Mouse (Mus musculus) hindbrain, embryonic 10.5 days (tissue): ENCODE measurements around the gene Atad3a. TPM values are rescaled to one million over a fixed set of nuclear protein-coding genes. Genes with fewer than 3 reads are reported as not detected.

Experiments used
- DNase-seq: peaks from one replicate; pipeline ENCODE4 v3.0.0-alpha.2; 2017; ENCODE audit warnings: low spot score
- H3K27ac ChIP-seq: fragments of 300-500 bp; sonication (generic); 2 replicates; pipeline ENCODE4 v1.5.1; 2016; ENCODE audit warnings: mild to moderate bottlenecking, moderate library complexity
- H3K27me3 ChIP-seq: fragments of 300-500 bp; sonication (generic); 2 replicates; pipeline ENCODE4 v1.6.1; 2016; ENCODE audit warnings: mild to moderate bottlenecking; ENCODE audit not compliant: poor library complexity, insufficient read depth, severe bottlenecking
- H3K36me3 ChIP-seq: fragments of 300-500 bp; sonication (generic); 2 replicates; pipeline ENCODE4 v1.6.1; 2016; ENCODE audit warnings: mild to moderate bottlenecking, moderate library complexity
- H3K4me1 ChIP-seq: fragments of 300-500 bp; sonication (generic); replicated peaks from 2 replicates; pipeline ENCODE4 v1.6.1; 2016; ENCODE audit warnings: mild to moderate bottlenecking
- H3K4me3 ChIP-seq: fragments of 300-500 bp; sonication (generic); 2 replicates; pipeline ENCODE4 v1.5.1; 2016; ENCODE audit warnings: mild to moderate bottlenecking, moderate library complexity
- H3K9me3 ChIP-seq: fragments of 300-500 bp; sonication (generic); 2 replicates; pipeline ENCODE4 v1.6.1; 2016; ENCODE audit warnings: mild to moderate bottlenecking, moderate library complexity
- WGBS: fragments of 180-500 bp; shearing (Covaris S2); methylation state at CpG from one replicate; pipeline ENCODE4 v1.1.7; 2016; 5-methylcytosine and 5-hydroxymethylcytosine counted together
- polyA plus RNA-seq: library from polyadenylated mRNA; unstranded; fragments of >200 nt; fragmentation: Nextera tagmentation; extraction: Ambion mirVana; gene quantifications from 2 replicates; pipeline ENCODE4 v1.2.1, GENCODE M21; 2016

The Atad3a gene
- polyA plus RNA-seq, 1 experiment from 2014 or later = 110 TPM

DNA sequence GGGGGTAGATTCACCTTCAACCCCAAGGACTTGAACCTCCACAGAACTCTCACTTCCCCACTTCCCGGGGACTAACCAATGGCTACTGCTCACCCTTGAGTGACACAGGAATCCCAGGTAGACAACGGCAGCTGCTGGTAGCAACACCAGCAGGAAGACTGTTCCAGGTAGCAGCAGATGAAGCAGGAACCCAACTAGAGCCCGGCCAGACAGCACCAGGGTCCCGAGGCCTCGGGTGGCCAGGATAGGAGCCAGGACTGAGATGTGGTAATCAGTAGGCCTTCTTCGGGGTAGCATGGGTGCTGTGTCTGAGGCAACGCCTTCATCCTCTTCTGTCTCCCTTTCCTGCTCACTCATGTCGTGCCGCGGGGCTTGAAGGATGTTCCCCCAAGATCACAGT, 24.4 kb upstream of the Atad3a start:
- Histone ChIP-seq H3K9me3 (no peaks in the 10 kb centered on the region), H3K27me3 (peaks cover 12% of the 10 kb centered on the region; the same call in 1 of the 2 replicates), H3K36me3 (no peaks in the 10 kb centered on the region), H3K27ac (peak overlapping the region; percentile 91), H3K4me3 (0 out of 2 replicates have a peak overlapping the region, but pooled peaks have one; percentile 16), H3K4me1 (peaks cover 34% of the 10 kb centered on the region)
- DNase-seq = no peak
- WGBS = 80% methylated on average over 10 of the region's 10 CpGs

DNA sequence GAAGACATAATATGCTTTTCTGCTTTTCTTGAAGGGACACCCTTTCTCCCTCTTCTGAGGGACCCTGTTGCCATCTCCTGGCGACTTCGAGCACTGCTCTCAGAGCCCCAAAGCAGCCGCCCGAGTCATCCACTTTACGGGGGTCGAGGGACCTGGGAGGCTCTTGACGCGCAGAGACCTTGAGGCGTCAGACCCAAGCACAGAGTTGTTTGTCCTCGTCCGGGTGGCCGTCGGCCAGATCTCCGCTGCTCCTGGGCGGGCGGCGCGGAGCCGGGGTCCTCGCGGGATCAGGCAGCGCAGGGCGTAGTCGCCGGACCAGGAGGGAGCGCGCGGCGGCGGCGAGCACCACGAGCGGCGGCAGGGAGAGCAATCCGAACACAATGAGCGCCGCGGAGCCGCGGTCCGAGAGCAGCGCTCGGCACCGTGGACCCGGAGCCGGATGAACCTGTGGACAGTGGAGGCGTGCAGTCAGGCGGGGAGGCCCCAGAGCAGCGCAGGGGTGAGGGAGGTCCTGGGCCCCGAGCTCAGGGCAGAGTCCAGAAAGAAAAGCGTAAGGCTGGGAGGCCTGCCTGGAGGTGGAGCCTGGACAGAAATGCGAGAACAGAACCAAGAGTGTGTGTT, 23.3 kb upstream of the Atad3a start:
- Histone ChIP-seq H3K4me3 (peak overlapping the region; percentile 70), H3K27ac (peak overlapping the region; percentile 91), H3K36me3 (no peaks in the 10 kb centered on the region), H3K9me3 (no peaks in the 10 kb centered on the region), H3K27me3 (peaks cover 15% of the 10 kb centered on the region; the same call in 1 of the 2 replicates), H3K4me1 (peaks cover 43% of the 10 kb centered on the region)
- WGBS = under 1% methylated on average over 52 of the region's 52 CpGs
- DNase-seq = peak; percentile 88

DNA sequence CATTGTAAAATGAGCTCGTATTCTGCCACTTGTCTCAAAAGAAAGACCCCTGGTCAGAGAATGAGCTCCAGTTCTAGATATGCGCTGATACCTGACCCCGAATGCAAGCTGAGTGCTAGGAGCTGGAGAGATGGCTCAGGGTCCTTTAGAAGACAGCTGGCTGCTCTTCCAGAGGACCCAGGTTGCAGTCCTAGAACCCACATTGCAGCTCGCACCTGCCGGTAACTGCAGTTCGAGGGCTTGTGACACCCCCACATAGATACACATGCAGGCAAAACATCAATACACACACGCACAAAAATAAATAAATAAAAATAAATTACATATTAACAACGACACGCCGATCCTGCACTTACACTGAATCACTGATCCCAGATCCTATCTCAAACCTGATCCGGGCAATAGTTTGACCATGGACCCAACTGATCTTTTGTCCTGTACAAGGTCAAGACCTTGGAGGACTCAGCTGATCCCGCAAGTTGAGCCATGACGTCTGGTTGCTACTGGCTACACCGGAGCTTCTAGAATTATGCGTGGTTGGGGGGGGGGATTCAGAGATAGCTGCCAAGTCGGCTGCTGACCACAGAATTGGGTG, 22.7 kb upstream of the Atad3a start:
- Histone ChIP-seq H3K9me3 (no peaks in the 10 kb centered on the region), H3K36me3 (no peaks in the 10 kb centered on the region), H3K4me3 (peak overlapping the region; percentile 70), H3K4me1 (peaks cover 46% of the 10 kb centered on the region), H3K27ac (peak overlapping the region; percentile 91), H3K27me3 (peaks cover 19% of the 10 kb centered on the region; the same call in 1 of the 2 replicates)
- WGBS = 43% methylated on average over 16 of the region's 16 CpGs
- DNase-seq = no peak

DNA sequence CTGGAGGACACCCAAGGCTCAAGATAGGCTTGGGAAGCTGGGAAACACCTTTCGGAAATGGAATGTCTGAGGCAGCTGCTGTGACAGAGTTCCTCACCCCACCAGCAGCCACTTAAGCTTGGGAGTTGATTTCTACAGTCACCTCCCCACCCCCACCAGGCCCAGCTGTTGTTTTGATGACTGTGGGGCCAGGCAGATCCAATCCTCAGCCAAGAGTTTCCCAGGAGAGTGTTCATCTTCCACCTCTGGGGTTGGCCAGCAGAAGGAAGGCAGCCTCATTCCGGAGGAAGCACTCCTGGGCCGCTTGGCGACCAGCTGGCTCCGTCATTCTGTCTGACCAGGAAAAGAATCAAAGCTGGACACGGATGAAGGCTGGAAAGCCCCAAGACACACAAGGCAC, 20.0 kb upstream of the Atad3a start:
- Histone ChIP-seq H3K36me3 (no peaks in the 10 kb centered on the region), H3K27me3 (peaks cover 20% of the 10 kb centered on the region; the same call in 1 of the 2 replicates), H3K4me1 (peaks cover 66% of the 10 kb centered on the region), H3K4me3 (no peak overlapping the region), H3K9me3 (no peaks in the 10 kb centered on the region), H3K27ac (peak overlapping the region; percentile 25; the same call in 1 of the 2 replicates)
- peak; percentile 56 for DNase-seq
- WGBS = 32% methylated on average over 6 of the region's 6 CpGs

DNA sequence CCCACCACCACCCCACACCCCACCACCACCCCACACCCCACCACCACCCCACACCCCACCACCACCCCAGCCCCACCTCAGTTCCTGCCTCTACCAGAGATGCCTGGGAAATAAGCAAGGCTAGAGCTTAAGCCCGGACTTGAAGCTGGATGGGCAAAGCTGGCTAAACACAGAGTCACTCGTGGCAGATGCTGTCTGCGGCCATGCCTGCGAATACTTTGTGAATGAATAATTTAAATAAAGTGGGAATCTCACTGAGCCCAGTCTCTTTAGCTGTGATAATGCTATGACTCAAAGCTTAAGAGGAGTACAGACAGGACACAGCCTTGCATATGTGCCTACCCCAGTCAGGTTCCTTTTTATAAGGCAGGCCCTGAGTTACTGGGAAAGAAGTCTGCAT, 18.6 kb upstream of the Atad3a start:
- no peak overlapping the region for H3K4me3 ChIP-seq
- DNase-seq = no peak
- H3K9me3 ChIP-seq = no peaks in the 10 kb centered on the region
- no peak overlapping the region for H3K27ac ChIP-seq
- H3K4me1 ChIP-seq = peaks cover 68% of the 10 kb centered on the region
- whole genome bisulfite sequencing = 76% methylated on average over 4 of the region's 4 CpGs
- peaks cover 24% of the 10 kb centered on the region for H3K27me3 ChIP-seq
- H3K36me3 ChIP-seq = no peaks in the 10 kb centered on the region

DNA sequence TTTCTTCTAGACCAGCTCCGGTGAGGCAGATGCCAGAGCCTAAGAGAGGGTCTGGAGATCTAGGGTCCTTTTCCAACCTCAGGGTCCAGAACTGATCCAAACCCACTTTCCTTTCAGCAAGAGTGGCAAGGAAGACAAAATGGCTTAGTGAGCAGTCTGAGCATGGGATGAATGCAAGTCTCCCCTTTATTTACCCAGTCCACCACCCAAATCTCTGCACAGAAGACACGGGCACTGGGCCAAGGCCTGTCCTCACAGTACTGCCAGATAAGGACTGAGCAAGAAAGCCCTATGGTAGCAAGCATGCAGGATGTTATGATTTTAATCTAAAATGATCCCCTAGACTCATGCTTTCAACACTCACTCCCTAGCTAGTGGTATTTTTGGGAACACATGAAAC, 16.9 kb upstream of the Atad3a start:
- WGBS = 78% methylated on average over 2 of the region's 2 CpGs
- DNase-seq = no peak
- Histone ChIP-seq H3K9me3 (no peaks in the 10 kb centered on the region), H3K27me3 (peaks cover 41% of the 10 kb centered on the region), H3K36me3 (no peaks in the 10 kb centered on the region), H3K4me1 (peaks cover 72% of the 10 kb centered on the region), H3K27ac (peak overlapping the region; percentile 50; the same call in 1 of the 2 replicates), H3K4me3 (no peak overlapping the region)

DNA sequence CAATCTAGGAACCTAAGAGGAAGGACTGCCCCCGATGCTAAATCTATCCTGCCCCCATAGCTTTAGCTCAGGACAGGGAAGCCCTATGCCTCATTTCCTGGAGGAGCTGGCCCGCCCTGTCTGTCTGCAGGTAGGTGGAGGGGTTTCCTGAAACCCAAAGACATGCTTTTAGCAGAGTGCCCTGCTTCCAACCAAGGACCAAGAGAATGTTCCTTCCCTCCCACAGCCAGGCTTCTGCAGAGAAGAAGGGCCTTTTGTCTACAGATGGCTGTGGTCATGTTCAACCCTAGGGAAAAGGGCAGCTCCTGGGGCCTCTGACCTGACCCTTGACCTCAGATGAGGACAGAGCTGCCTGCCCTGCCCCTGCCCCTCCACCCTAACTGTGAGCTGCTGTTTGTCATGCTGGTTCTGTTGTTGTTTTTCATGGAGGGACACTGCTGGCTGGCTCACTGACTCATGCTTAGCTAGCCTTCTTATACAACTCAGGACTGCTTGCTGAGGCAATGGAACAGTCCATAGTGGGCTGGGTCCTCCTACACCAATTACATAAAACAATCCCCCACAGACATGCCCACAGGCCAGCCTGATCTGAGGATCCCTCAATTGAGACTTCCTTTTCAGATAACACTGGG, 15.9 kb upstream of the Atad3a start:
- Histone ChIP-seq H3K36me3 (no peaks in the 10 kb centered on the region), H3K4me3 (peak overlapping the region; percentile 20; the same call in 1 of the 2 replicates), H3K4me1 (peaks cover 76% of the 10 kb centered on the region), H3K9me3 (no peaks in the 10 kb centered on the region), H3K27ac (peak overlapping the region; percentile 78), H3K27me3 (peaks cover 51% of the 10 kb centered on the region)
- DNase-seq = peak; percentile 81
- WGBS = 10% methylated on average over 2 of the region's 2 CpGs

DNA sequence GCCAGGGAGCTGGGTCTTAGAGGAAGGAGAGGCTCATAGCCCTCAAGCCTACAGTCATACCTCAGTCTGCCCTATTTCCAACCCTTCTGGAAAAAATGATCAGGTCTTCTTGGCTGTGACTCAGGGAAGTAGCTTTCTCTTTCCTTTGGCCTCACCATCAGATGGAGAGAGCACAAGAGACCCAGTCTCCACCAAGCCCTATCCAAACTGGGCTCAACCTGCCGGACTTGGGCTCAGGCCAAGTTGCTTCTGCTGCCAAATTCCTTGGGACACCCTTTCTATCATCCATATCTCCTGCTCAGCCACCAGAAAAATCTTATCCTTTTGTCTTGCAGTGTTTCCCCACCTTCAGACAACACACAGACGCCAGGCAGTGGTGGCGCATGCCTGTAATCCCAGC, 15.0 kb upstream of the Atad3a start:
- H3K4me3 ChIP-seq = no peak overlapping the region

DNA sequence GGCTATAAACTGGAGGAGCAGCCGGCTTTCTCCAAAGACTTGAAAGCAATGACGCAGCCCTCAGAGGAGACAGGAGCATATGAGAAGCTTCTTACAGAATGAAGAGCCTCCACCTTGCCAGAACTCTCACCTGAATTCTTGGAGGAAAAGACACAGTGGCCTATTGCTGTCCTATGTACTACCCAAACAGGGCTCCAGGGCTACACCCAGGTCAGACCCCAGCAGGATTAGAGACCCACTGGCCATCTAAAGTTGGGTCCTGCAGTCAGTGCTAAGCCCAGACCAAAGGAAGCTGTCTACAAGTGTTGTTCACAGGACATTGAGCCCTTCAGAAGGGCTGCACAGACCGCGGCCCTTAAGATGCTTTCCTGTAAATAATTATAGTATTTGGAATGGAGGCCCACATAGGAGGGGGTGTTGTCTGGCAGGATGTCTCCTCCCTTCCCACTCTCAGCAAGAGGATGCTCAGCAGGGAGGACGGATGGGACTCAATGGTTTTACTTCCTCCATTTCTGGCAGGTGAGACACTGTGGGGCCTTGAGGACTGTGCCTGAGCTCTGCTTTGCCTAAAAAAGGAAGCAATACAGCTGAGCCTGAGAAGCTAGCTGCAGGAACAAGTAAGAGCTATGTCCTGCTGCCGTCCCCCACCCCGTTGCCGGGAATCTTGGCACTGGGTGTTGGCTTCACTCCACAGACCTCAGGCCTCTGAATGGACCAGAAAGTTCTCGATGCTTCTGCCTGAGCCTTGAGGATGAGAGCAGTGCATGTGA, 14.3 kb upstream of the Atad3a start:
- 70% methylated on average over 9 of the region's 9 CpGs for WGBS
- peak overlapping the region; percentile 76 for H3K27ac ChIP-seq
- H3K36me3 ChIP-seq = no peaks in the 10 kb centered on the region
- no peaks in the 10 kb centered on the region for H3K9me3 ChIP-seq
- peaks cover 66% of the 10 kb centered on the region for H3K27me3 ChIP-seq
- no peak for DNase-seq
- H3K4me1 ChIP-seq = peaks cover 74% of the 10 kb centered on the region
- peak overlapping the region; percentile 49 for H3K4me3 ChIP-seq

More for the DNA sequence above, 15.0 kb upstream of the Atad3a start:
- Histone ChIP-seq H3K36me3 (no peaks in the 10 kb centered on the region), H3K4me1 (peaks cover 74% of the 10 kb centered on the region), H3K27ac (peak overlapping the region; percentile 36; the same call in 1 of the 2 replicates), H3K9me3 (no peaks in the 10 kb centered on the region), H3K27me3 (peaks cover 60% of the 10 kb centered on the region)
- WGBS = 78% methylated on average over 3 of the region's 3 CpGs
- no peak for DNase-seq

DNA sequence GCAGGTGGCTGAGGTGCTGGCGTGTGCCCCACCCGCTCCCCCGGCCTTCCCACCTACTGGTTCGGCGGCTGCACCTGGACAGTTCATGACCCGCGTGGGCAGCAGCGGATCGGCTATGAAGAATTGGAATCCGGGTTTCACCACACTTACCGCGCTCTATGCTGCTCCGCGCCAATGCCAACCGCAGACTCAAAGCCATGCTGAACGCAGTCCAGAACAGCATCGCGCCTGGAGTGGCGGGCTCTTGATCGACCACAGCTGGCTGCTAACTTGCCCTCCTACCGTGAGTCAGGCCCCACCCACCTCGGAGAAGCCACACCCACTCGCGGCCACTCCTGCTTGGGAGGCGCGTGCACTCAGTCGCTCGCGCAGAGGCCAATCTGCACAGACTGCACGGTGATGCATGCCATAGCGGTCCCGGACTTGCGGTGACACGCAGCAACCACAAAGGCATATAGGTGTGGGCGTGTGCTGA, 13.4 kb upstream of the Atad3a start, which contains the start of gene Vwa1:
TSS of gene Vwa1 (minus strand) at position 419 of the 475 bp plus-strand sequence.
- peaks cover 61% of the 10 kb centered on the region for H3K27me3 ChIP-seq
- H3K36me3 ChIP-seq = no peaks in the 10 kb centered on the region
- H3K27ac ChIP-seq = peak within 1 kb of the TSS; percentile 76
- peak; percentile 86 for DNase-seq
- no peaks in the 10 kb centered on the region for H3K9me3 ChIP-seq
- 2% methylated on average over 35 of the region's 35 CpGs for WGBS
- H3K4me1 ChIP-seq = peaks cover 72% of the 10 kb centered on the region
- H3K4me3 ChIP-seq = peak within 1 kb of the TSS; percentile 49

DNA sequence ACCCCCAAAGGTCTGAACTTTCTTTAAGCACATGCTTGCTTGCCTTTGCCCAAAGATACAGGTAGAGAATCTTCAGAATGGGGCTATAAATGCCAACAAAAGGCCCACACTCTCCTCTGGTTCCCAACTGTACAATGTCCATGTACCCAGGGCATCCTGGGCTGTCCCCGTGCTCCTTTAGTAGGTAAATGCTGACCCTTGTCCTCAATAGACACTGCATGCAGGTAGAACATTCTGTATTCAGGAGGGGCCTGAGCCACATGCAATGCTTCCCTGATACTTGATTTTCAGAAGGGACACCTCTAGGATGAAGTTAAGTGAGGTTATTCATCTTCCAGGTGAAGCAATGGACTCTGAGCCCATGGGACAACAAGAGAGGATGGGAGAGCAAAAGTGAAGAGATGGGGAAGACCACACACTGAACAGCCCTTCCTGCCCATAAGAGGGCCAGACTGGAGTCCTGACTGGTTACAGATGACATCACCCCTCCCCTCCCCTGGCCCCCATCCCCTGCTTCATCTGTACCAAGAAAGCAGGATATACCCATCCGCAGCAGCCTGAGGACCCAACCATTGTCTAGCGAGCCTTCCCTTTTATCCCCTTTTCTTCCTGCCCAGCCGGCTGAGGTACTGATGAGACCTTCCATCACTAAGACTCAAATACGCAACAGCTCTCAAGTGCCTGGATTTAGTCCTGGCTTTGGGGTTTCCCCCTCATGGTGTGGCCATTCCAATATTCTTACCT, 12.6 kb upstream of the Atad3a start:
- Histone ChIP-seq H3K4me3 (peak overlapping the region; percentile 49), H3K27ac (peak overlapping the region; percentile 76; the same call in 1 of the 2 replicates), H3K4me1 (peaks cover 74% of the 10 kb centered on the region), H3K9me3 (no peaks in the 10 kb centered on the region), H3K27me3 (peaks cover 57% of the 10 kb centered on the region), H3K36me3 (no peaks in the 10 kb centered on the region)
- no peak for DNase-seq
- 40% methylated on average over 5 of the region's 5 CpGs for WGBS

DNA sequence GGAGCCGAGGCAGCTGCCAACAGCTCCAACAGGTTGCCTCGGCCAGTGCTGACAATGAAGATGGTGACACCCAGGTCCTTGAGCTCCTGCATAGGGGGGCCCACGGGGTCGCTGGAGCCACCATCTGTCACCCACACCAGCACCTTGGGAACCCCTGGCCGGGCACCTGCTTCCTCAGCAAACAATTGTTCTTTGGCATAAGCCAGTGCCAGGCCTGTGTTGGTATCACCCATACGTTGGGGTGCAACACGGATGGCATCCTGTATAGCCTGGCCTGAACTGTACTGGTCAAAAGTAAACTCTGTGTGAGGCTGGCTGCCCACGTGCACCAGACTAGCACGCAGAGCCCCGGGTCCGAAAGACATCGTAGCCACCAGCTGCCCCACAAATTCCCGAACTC, 11.9 kb upstream of the Atad3a start:
- Histone ChIP-seq H3K27me3 (peaks cover 57% of the 10 kb centered on the region), H3K36me3 (no peaks in the 10 kb centered on the region), H3K4me3 (no peak overlapping the region), H3K9me3 (no peaks in the 10 kb centered on the region), H3K27ac (no peak overlapping the region), H3K4me1 (peaks cover 73% of the 10 kb centered on the region)
- 90% methylated on average over 13 of the region's 13 CpGs for WGBS
- no peak for DNase-seq
